Mouse (Mus musculus) spleen, embryonic (tissue): ENCODE results near the gene Agap1.

ENCODE experiments used
- CTCF ChIA-PET: fragments of 350-600 bp; sonication (Branson Sonifier 250); formaldehyde crosslinking; loops from one replicate; lab custom pipeline; 2022; lab: Charles Lee

Gene Agap1

GRCm38 (mm10) chr1:89656643-89657321 is 202.2 kb downstream of the Agap1 start:
- CTCF ChIA-PET, result no interaction called here

GRCm38 (mm10) chr1:89660804-89661203 is 206.2 kb downstream of the Agap1 start:
- CTCF ChIA-PET, result no interaction called here

- CTCF ChIA-PET, result no interaction called here
Measured at GRCm38 (mm10) chr1:89666154-89666553, 211.5 kb downstream of the Agap1 start.

DNA sequence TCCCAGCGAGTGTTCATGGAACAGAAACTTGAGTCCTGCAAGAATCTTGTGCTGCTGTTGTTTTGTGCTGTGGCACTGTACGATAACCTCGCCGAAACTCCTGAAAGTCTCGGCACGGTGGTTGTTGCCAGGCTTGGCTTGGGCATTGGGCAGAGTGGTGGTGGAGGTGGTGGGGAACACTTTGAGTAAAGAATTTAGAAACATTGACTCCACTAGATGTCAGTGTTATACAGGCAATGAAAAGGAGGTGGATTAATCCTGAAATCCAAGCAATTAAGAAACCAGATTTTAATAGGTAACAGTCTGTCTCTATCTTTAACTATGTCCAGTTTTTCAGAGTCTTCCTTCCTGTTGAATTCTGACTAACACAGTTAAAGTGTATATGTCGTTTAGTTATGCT is 212.8 kb downstream of the Agap1 start:
- CTCF ChIA-PET, result no interaction called here

- CTCF ChIA-PET, result no interaction called here
Measured at GRCm38 (mm10) chr1:89668635-89669034, 214.0 kb downstream of the Agap1 start.

DNA sequence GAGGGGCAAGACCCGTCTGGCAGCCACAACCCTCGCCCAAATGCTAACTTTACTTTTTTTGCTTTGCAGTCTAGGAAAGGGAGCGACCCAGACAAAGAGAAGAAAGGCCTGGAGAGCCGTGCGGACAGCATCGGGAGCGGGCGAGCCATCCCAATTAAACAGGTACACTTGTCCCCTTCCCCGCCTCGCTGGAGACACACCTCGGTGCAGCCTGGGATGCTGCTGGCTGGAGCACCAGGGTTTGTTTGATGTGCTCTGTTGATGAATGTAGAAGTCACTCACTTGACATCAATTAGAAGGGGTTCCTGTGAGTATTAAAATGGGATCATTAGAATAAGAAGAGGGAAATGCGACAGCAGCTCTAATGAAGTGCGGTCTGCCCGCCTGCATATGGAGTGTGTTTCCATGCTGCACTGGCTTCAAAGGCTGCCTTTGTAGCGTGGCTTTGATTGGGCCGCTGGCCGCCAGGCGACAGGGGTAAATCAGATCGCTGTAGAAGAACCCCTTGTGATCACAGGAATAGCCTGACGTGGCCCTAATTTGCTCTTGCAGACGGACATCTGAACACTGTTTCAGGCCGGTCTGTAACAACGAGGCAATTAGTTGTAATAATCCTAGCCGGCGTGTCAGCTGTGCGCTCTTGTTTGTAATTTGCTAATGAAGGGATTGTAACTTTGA is 216.6 kb downstream of the Agap1 start:
- CTCF ChIA-PET, result no interaction called here

DNA sequence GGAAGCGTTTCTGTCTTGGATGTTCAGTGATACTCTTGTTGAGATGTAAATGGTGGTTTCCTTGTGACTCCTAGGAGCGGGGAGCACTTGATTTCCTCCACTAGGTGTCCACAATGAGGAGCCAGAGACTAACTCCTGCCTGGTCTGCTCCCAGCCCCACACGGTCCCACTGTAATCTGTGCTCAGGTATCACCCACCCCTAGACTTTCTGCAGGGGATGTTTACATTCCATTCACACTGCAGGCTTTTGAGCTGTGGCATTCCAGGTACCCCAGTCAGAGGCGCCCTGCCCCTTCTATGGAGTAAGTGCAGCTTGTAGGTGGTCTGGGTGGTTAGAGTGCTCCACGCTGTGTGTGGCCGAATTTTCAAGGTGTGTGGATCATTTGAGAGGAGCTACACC is 218.5 kb downstream of the Agap1 start:
- CTCF ChIA-PET, result no interaction called here

DNA sequence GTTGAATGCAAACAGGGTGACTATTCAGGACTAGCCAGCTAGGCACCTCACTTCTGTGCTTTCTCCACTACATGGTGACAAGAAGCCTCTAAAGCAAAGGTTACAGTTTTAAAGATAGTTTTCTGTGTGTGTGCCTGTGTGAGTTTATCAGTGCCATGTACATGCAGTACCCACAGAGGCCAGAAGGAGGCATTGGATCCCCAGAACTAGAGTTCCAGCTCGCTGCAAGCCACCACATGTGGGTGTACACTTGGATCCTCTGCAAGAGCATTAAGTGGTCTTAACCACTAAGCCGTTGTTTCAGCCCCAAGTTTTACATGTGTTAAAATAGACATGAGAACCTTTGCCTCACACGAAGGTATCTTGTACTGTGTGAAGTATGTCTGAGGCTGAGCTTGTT is 219.1 kb downstream of the Agap1 start:
- CTCF ChIA-PET, result no interaction called here

DNA sequence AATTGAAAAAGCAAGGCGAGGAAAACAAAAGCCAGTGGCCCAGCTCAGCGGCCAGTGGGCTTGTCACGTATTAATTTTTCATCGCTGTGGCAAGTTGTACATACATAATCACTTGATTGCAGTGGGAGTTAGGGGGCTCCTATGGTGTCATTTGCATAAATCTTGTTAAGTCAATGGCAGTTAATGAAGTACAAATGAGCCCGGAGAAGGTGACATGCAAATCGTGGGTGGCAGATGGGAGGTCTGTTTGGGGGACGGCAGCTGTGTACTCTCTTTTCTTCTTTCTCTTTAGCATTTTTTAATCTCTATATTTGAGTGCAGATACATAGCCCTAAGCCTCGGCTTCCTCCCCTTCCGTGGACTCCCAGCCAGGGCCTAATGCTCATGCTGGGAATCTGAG is 220.1 kb downstream of the Agap1 start:
- CTCF ChIA-PET, result no interaction called here

DNA sequence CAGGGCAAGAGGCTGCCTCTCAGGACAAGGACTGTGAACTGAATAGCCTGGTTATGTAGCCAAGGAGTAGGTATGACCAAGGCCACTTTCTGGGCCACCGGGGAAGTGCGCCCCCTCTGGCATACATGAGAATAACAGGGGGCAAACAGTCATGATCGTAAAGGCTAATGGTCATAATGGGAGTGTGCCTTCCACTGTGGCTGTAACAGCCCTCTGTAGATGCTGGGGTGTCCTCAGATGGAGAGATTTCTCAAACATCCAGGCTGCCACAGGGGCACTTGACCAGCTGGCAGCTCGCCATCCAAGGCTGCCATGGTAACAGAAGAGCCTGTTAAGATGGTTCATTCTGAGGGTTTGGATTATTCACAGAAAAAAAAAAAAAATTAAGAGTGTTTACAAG is 221.8 kb downstream of the Agap1 start:
- CTCF ChIA-PET, result no interaction called here

GRCm38 (mm10) chr1:89680673-89681072 is 226.1 kb downstream of the Agap1 start:
- CTCF ChIA-PET, result no interaction called here

- CTCF ChIA-PET, result no interaction called here
Measured at GRCm38 (mm10) chr1:89688914-89689313, 234.3 kb downstream of the Agap1 start.

GRCm38 (mm10) chr1:89689544-89690212 is 235.1 kb downstream of the Agap1 start:
- CTCF ChIA-PET, result no interaction called here

- CTCF ChIA-PET, result no interaction called here
Measured at GRCm38 (mm10) chr1:89691096-89691495, 236.5 kb downstream of the Agap1 start.

- CTCF ChIA-PET, result no interaction called here
Measured at GRCm38 (mm10) chr1:89692420-89692819, 237.8 kb downstream of the Agap1 start.

GRCm38 (mm10) chr1:89694916-89695315 is 240.3 kb downstream of the Agap1 start:
- CTCF ChIA-PET, result no interaction called here

DNA sequence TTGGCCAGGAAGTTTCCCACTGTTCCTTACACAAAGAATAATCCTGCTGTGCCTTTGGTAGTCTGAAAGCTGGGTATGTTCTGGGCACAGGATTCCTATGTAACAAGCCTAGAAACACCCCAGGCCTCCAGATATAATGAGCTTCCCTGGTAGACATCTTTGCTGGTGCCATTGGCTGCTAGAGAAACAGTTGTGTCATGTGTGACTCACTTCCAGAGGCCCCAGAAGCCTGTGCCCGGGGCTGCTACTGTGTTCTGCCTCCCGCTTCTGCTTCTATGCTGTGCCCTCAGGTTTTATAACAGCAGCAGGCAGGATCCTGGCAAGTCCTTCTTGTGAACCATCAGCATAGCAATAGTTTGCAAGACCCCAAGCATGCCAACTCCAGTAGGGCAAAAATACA is 242.6 kb downstream of the Agap1 start:
- CTCF ChIA-PET, result no interaction called here

DNA sequence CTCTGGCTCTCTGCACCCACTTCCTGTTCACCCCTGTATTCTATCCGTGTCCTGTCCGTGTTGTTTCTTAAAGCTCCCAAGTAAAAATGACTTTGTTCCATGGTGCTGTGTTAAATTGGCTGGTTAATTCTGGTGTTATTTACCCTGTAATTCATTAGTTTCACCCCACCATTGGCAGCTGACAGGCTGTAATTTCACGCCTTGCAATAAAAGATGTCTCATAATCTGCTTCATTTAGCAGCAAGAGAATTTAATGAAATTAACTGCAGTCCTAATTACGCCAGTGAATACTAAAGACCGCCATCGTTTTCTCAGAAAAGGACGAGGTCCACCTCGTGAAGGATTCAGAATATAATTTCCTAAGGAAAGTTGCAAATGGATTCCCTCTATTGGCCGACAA is 245.6 kb downstream of the Agap1 start:
- CTCF ChIA-PET, result no interaction called here

DNA sequence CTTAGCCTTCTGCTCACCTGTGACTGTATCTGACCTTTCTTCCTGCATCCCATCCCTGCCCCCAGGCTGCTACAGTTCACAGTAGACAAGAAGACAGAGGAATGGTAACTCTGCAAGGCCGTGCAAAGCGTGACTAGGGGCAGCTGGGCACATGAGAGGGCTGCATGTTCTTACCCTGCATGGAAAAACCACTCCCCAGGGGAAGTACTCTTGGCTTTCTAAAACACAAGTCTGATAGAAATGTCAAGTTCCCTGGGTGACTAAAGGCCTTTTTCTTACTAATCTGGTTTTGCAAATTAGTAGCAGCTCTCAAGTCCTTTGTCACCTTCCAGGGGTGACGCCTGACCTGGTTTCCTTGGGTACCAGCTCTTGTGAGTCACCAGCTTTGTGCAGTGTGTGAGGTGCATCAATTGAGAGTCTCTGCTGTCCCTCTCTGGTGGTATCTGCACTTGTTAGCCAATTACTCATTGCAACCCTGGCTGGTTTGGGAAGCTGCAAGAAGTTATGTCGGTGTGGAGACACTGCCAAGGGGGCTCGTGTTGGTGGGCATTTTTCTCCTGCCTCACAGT is 246.6 kb downstream of the Agap1 start:
- CTCF ChIA-PET, result no interaction called here

DNA sequence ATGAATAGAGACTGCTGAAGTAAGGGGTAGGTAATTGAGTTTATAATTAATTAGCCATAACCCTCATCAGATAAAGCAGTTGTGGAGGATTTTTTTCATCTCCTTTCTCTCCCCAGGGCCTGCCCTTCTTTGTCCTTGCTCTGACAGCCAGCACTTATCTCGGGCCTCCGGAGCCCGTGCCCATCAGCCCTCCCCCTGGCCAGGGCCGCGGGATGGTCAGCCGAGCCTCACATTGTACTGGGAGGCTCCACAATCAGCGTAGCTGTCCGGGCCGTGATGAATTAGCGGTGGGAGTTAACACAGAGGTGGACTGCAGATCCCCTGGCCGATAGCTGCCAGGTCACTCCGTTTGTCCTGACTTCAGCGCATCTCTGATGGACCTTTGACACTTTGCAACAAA is 248.7 kb downstream of the Agap1 start:
- CTCF ChIA-PET, result no interaction called here

DNA sequence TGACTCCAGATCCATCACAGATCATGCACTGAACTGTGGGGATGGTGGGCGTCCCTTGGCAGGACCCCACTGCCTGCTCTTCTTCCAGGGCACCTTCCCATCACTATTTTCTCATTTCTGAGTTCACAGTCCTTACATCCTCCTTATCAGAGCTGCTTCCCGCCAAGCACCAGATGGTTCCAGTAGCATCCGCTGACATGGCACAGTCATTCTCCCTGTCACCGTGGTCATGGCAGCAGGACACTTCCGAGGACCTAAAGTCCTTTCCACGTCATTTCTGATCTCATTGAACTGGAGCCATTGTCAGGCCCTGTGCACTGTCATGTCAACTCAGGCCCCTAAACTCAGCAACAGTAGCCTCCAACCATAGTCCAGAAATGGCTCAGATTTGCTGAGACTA is 251.1 kb downstream of the Agap1 start:
- CTCF ChIA-PET, result no interaction called here

DNA sequence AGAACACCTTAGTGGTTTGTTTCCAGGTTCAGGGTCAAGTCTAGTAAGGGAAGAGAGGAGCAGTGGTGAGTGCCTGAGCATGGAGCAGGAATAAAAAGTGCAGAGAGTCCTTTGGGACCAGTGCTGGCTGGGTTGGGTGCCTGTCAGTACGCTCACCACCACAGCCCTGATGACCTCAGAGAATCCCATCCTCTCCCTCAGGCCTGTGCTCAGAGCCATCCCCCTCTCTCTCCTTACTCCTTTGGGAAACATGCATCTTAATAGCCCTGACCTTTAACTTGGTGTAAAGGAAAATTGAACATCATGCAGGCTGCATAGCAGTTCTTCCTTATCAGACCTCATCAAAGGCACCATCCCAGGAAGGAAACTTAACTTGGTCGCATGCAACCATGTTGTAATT is 252.3 kb downstream of the Agap1 start:
- CTCF ChIA-PET, result no interaction called here
